Mouse (Mus musculus): Measurements from ENCODE around the gene Necab2. TPM values are rescaled to one million over a fixed set of nuclear protein-coding genes. Genes with fewer than 3 reads are reported as not detected.
A peak's percentile ranks its signal among the peaks of the same experiment; 100 is the strongest.

Necab2 gene
- total RNA-seq, 2 experiments from 2014 or later, result 0.33 to 0.59 TPM

- no peak for DNase-seq
- intact Hi-C loops (cut with DNase I; ENCODE audit: low total_unique reads), result no loop called here
These were observed 20.3 kb upstream of the Necab2 start for GRCm38 (mm10) chr8:119426069-119426735.

- DNase-seq, result peak; percentile 65
- intact Hi-C loops (cut with DNase I; ENCODE audit: low total_unique reads), result no loop called here
These were observed 18.7 kb upstream of the Necab2 start for GRCm38 (mm10) chr8:119427634-119428349.

GRCm38 (mm10) chr8:119428350-119428740, 18.2 kb upstream of the Necab2 start:
- no peak for DNase-seq
- intact Hi-C loops (cut with DNase I; ENCODE audit: low total_unique reads), result no loop called here

GRCm38 (mm10) chr8:119428766-119429327, 17.7 kb upstream of the Necab2 start:
- intact Hi-C loops (cut with DNase I; ENCODE audit: low total_unique reads), result no loop called here
- DNase-seq, result no peak

GRCm38 (mm10) chr8:119429552-119429951, 17.0 kb upstream of the Necab2 start:
- no peak for DNase-seq
- intact Hi-C loops (cut with DNase I; ENCODE audit: low total_unique reads), result no loop called here

- DNase-seq, result no peak
- intact Hi-C loops (cut with DNase I; ENCODE audit: low total_unique reads), result no loop called here
These were observed 16.3 kb upstream of the Necab2 start for GRCm38 (mm10) chr8:119430250-119430649.

GRCm38 (mm10) chr8:119430690-119431089, 15.8 kb upstream of the Necab2 start:
- no peak for DNase-seq
- intact Hi-C loops (cut with DNase I; ENCODE audit: low total_unique reads), result no loop called here

- intact Hi-C loops (cut with DNase I; ENCODE audit: low total_unique reads), result no loop called here
These were observed 14.1 kb upstream of the Necab2 start for GRCm38 (mm10) chr8:119432372-119432771.

GRCm38 (mm10) chr8:119433582-119434174, 12.8 kb upstream of the Necab2 start, which contains the start of gene Osgin1:
Gene Osgin1 (plus strand): TSS chr8:119434124.
- intact Hi-C loops (cut with DNase I; ENCODE audit: low total_unique reads), result no loop called here
- DNase-seq, result no peak

More at GRCm38 (mm10) chr8:119432372-119432771, 14.1 kb upstream of the Necab2 start:
- no peak for DNase-seq

- intact Hi-C loops (cut with DNase I; ENCODE audit: low total_unique reads), result no loop called here
- no peak for DNase-seq
These were observed 11.9 kb upstream of the Necab2 start for GRCm38 (mm10) chr8:119434569-119434968.

GRCm38 (mm10) chr8:119435527-119435926, 11.0 kb upstream of the Necab2 start:
- intact Hi-C loops (cut with DNase I; ENCODE audit: low total_unique reads), result no loop called here
- no peak for DNase-seq

- DNase-seq, result no peak
- intact Hi-C loops (cut with DNase I; ENCODE audit: low total_unique reads), result no loop called here
These were observed 10.2 kb upstream of the Necab2 start for GRCm38 (mm10) chr8:119436331-119436730.

- peak; percentile 87 for DNase-seq
- intact Hi-C loops (cut with DNase I; ENCODE audit: low total_unique reads), result no loop called here
These were observed 9.6 kb upstream of the Necab2 start for GRCm38 (mm10) chr8:119436933-119437332.

GRCm38 (mm10) chr8:119437506-119437905, 9.0 kb upstream of the Necab2 start:
- intact Hi-C loops (cut with DNase I; ENCODE audit: low total_unique reads), result no loop called here

GRCm38 (mm10) chr8:119438876-119439275, 7.6 kb upstream of the Necab2 start:
- intact Hi-C loops (cut with DNase I; ENCODE audit: low total_unique reads), result no loop called here
- no peak for DNase-seq

More at GRCm38 (mm10) chr8:119437506-119437905, 9.0 kb upstream of the Necab2 start:
- DNase-seq, result no peak

- intact Hi-C loops (cut with DNase I; ENCODE audit: low total_unique reads), result no loop called here
- no peak for DNase-seq
These were observed 7.1 kb upstream of the Necab2 start for GRCm38 (mm10) chr8:119439424-119439823.

- intact Hi-C loops (cut with DNase I; ENCODE audit: low total_unique reads), result loop anchor here (10.0 kb wide), 2 partner anchors 165 to 235 kb away; partner anchors contain the start of gene Taf1c
- DNase-seq, result no peak
These were observed 6.6 kb upstream of the Necab2 start for GRCm38 (mm10) chr8:119439893-119440249.

GRCm38 (mm10) chr8:119440250-119440951, 6.1 kb upstream of the Necab2 start:
- intact Hi-C loops (cut with DNase I; ENCODE audit: low total_unique reads), result loop anchor here (10.0 kb wide), 2 partner anchors 164 to 234 kb away; partner anchors contain the start of gene Taf1c

GRCm38 (mm10) chr8:119440952-119441270, 5.6 kb upstream of the Necab2 start:
- intact Hi-C loops (cut with DNase I; ENCODE audit: low total_unique reads), result loop anchor here (10.0 kb wide), 2 partner anchors 164 to 234 kb away; partner anchors contain the start of gene Taf1c
- DNase-seq, result no peak

More at GRCm38 (mm10) chr8:119440250-119440951, 6.1 kb upstream of the Necab2 start:
- peak; percentile 79 for DNase-seq

All from gastrocnemius, postnatal 14 days (tissue).